Comparison of ENCODE assay signal across 9 mouse cellular contexts in genomic region chr14:90432874-90433543, GRCm38 (mm10).
A peak's percentile ranks its signal among the peaks of the same experiment; 100 is the strongest.
DNase-seq lines count a peak whose midpoint lies in the region; ATAC-seq and TF ChIP-seq lines count a peak whose summit lies in the region.
"Had no signal": no experiment of that assay in that cellular context is flagged by ENCODE, and none has a peak within 500 bp of the region (broad histone marks: within the 10 kb centered on the region; RNA-seq: fewer than 3 reads in every experiment).

No protein-coding gene starts in this region.

- WGBS in lung, embryonic 14.5 days: 41% methylated on average over 7 of the region's 7 CpGs
- WGBS in hindbrain, embryonic 12.5 days: 51% methylated on average over 7 of the region's 7 CpGs

- no peaks in the 10 kb centered on the region for H3K27me3 ChIP-seq in lung, embryonic 14.5 days (ENCODE audit: insufficient read depth, low read length)
- H3K27me3 ChIP-seq in hindbrain, embryonic 12.5 days: no peaks in the 10 kb centered on the region
- H3K27me3 ChIP-seq: embryonic facial prominence, embryonic 12.5 days had no signal

- no peaks in the 10 kb centered on the region for H3K4me1 ChIP-seq in lung, embryonic 14.5 days (ENCODE audit: insufficient read depth)
- H3K4me1 ChIP-seq in cortical plate, adult 2 months (ENCODE audit: control insufficient read depth, insufficient read depth, low read length): no peaks in the 10 kb centered on the region
- no peaks in the 10 kb centered on the region for H3K4me1 ChIP-seq in hindbrain, embryonic 12.5 days
- H3K4me1 ChIP-seq: embryonic facial prominence, embryonic 12.5 days had no signal

- no peak for TF ChIP-seq POLR2A in cortical plate, adult 2 months (IDR thresholded peaks at IDR 0.05; ENCODE audit: extremely low read depth, insufficient read depth, low read length)

- TF ChIP-seq CTCF in lung, embryonic 14.5 days (IDR thresholded peaks at IDR 0.05; ENCODE audit: low read depth): peak; percentile 79
- peak; percentile 63 for TF ChIP-seq CTCF in cortical plate, adult 2 months (IDR thresholded peaks at IDR 0.05; ENCODE audit: extremely low read depth, insufficient read depth, low read length)

- intact Hi-C loops in left cerebral cortex, postnatal 25 days (cut with DNase I): no loop called here

- H3K4me3 ChIP-seq in lung, embryonic 14.5 days (ENCODE audit: low read depth, low read length): no peak overlapping the region
- no peak overlapping the region for H3K4me3 ChIP-seq in cortical plate, adult 2 months (ENCODE audit: insufficient read depth, low read length)
- no peak overlapping the region for H3K4me3 ChIP-seq in hindbrain, embryonic 12.5 days
- H3K4me3 ChIP-seq: embryonic facial prominence, embryonic 12.5 days had no signal

- no peak overlapping the region for H3K9ac ChIP-seq in lung, embryonic 14.5 days
- no peak overlapping the region for H3K9ac ChIP-seq in hindbrain, embryonic 12.5 days
- H3K9ac ChIP-seq: embryonic facial prominence, embryonic 12.5 days had no signal

- H3K36me3 ChIP-seq in lung, embryonic 14.5 days (ENCODE audit: insufficient read depth): no peaks in the 10 kb centered on the region
- no peaks in the 10 kb centered on the region for H3K36me3 ChIP-seq in hindbrain, embryonic 12.5 days
- H3K36me3 ChIP-seq: embryonic facial prominence, embryonic 12.5 days had no signal

- H3K9me3 ChIP-seq in lung, embryonic 14.5 days (ENCODE audit: low read depth, low read length): no peaks in the 10 kb centered on the region
- no peaks in the 10 kb centered on the region for H3K9me3 ChIP-seq in hindbrain, embryonic 12.5 days (replicated peaks)
- H3K9me3 ChIP-seq: embryonic facial prominence, embryonic 12.5 days had no signal

- DNase-seq in lung, embryonic 14.5 days: peak; percentile 86
- DNase-seq in lung, adult 18-20 months: no peak
- peak; percentile 62 for DNase-seq in adipocyte (ENCODE audit: low spot score)
- DNase-seq in left cerebral cortex, postnatal 25 days (ENCODE audit: low spot score in 2 of 2): peak; percentile 47 to 68
- peak; percentile 13 for DNase-seq in retina, adult 2 months (ENCODE audit: low read depth, low spot score)
- DNase-seq in urinary bladder, adult 18-20 months (ENCODE audit: low spot score in 2 of 2): no peak

- H3K27ac ChIP-seq in lung, embryonic 14.5 days (ENCODE audit: low read depth): no peak overlapping the region
- no peak overlapping the region for H3K27ac ChIP-seq in cortical plate, adult 2 months (ENCODE audit: insufficient read depth, low read length)
- no peak overlapping the region for H3K27ac ChIP-seq in hindbrain, embryonic 12.5 days
- H3K27ac ChIP-seq: embryonic facial prominence, embryonic 12.5 days had no signal

- ATAC-seq in lung, embryonic 14.5 days (ENCODE audit: insufficient read depth): peak; percentile 66; the same call in 1 of the 2 replicates
- ATAC-seq in hindbrain, embryonic 12.5 days (ENCODE audit: low FRiP score): peak; percentile 52; the same call in 1 of the 2 replicates

- H3K4me2 ChIP-seq in lung, embryonic 14.5 days: no peak overlapping the region
- no peak overlapping the region for H3K4me2 ChIP-seq in hindbrain, embryonic 12.5 days (replicated peaks)
- H3K4me2 ChIP-seq: embryonic facial prominence, embryonic 12.5 days had no signal

Comparison
In these comparisons a context has a peak if more than half of its experiments do, and no peak if none do; other contexts are left out.
1. DNase-seq: peak in lung, embryonic 14.5 days (single experiment), adipocyte (single experiment), left cerebral cortex, postnatal 25 days (2 of 2) and retina, adult 2 months (single experiment); none in lung, adult 18-20 months (0 of 2) and urinary bladder, adult 18-20 months (0 of 2).